Mouse (Mus musculus) heart, embryonic 10.5 days (tissue): ENCODE results near the gene Mrps18b. TPM values are rescaled to one million over a fixed set of nuclear protein-coding genes. Genes with fewer than 3 reads are reported as not detected.

Experiments
- DNase-seq: peaks from one replicate; pipeline ENCODE4 v3.0.0-alpha.2; 2017; ENCODE audit warnings: low spot score
- H3K27ac ChIP-seq: fragments of 300-500 bp; sonication (generic); 2 replicates; pipeline ENCODE4 v1.5.1; 2016; ENCODE audit warnings: mild to moderate bottlenecking
- H3K27me3 ChIP-seq: fragments of 300-500 bp; sonication (generic); 2 replicates; pipeline ENCODE4 v1.6.1; 2016; ENCODE audit warnings: mild to moderate bottlenecking; ENCODE audit not compliant: poor library complexity, insufficient read depth, severe bottlenecking
- H3K36me3 ChIP-seq: fragments of 300-500 bp; sonication (generic); 2 replicates; pipeline ENCODE4 v1.6.1; 2016; ENCODE audit warnings: mild to moderate bottlenecking, moderate library complexity
- H3K4me1 ChIP-seq: fragments of 300-500 bp; sonication (generic); 2 replicates; pipeline ENCODE4 v1.6.1; 2016; ENCODE audit warnings: mild to moderate bottlenecking
- H3K4me3 ChIP-seq: fragments of 300-500 bp; sonication (generic); 2 replicates; pipeline ENCODE4 v1.5.1; 2016; ENCODE audit warnings: mild to moderate bottlenecking, moderate library complexity
- H3K9me3 ChIP-seq: fragments of 300-500 bp; sonication (generic); 2 replicates; pipeline ENCODE4 v1.6.1; 2016; ENCODE audit warnings: mild to moderate bottlenecking, moderate library complexity
- WGBS: fragments of 180-500 bp; shearing (Covaris S2); methylation state at CpG from one replicate; pipeline ENCODE4 v1.1.7; 2016; 5-methylcytosine and 5-hydroxymethylcytosine counted together
- microRNA counts: library from miRNA; unstranded; fragments of <30 nt; microRNA quantifications from one replicate; lab custom pipeline; 2017
- microRNA-seq: library from miRNA; unstranded; fragments of <30 nt; microRNA quantifications from one replicate; pipeline ENCODE4, GENCODE M21; 2017
- polyA plus RNA-seq: library from polyadenylated mRNA; unstranded; fragments of >200 nt; fragmentation: Nextera tagmentation; extraction: Ambion mirVana; gene quantifications from 2 replicates; pipeline ENCODE4 v1.2.1, GENCODE M21; 2016

Mrps18b gene
- polyA plus RNA-seq, 1 experiment from 2014 or later, result 111 TPM

DNA sequence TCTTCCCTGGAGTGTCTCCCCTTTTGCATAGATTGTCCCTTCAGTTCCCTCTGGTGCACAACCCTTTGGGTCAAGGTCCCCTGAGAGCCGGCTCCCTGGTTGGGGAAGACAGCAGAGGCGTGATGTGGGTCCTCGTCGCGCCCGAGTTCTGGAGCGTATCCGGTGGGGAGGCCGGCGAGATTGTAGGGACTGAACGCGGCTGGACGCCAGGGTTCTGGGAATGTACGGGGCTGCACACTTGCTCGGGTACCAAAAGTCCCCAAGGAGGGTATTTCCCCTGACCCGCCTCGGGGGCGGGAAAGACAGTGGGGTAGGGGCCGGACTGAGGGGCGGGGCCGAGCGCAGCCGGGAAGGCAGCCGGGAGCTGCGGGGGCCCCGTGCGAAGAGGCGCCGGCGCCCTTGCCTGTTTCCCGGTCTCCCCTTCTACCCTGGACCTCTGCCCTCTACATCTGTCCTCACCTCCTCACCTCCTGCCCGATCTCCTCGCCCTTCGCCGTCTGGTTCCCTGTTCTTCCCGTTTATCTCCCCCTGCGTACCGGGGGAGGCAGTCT, 49.8 kb downstream of the Mrps18b start:
- WGBS, result under 1% methylated on average over 35 of the region's 38 CpGs
- H3K27me3 ChIP-seq, result no peaks in the 10 kb centered on the region
- peak overlapping the region; percentile 93 for H3K27ac ChIP-seq
- H3K9me3 ChIP-seq, result no peaks in the 10 kb centered on the region
- H3K4me3 ChIP-seq, result peak overlapping the region; percentile 71
- peaks cover 19% of the 10 kb centered on the region for H3K36me3 ChIP-seq
- DNase-seq, result peak; percentile 87
- peaks cover 62% of the 10 kb centered on the region for H3K4me1 ChIP-seq

DNA sequence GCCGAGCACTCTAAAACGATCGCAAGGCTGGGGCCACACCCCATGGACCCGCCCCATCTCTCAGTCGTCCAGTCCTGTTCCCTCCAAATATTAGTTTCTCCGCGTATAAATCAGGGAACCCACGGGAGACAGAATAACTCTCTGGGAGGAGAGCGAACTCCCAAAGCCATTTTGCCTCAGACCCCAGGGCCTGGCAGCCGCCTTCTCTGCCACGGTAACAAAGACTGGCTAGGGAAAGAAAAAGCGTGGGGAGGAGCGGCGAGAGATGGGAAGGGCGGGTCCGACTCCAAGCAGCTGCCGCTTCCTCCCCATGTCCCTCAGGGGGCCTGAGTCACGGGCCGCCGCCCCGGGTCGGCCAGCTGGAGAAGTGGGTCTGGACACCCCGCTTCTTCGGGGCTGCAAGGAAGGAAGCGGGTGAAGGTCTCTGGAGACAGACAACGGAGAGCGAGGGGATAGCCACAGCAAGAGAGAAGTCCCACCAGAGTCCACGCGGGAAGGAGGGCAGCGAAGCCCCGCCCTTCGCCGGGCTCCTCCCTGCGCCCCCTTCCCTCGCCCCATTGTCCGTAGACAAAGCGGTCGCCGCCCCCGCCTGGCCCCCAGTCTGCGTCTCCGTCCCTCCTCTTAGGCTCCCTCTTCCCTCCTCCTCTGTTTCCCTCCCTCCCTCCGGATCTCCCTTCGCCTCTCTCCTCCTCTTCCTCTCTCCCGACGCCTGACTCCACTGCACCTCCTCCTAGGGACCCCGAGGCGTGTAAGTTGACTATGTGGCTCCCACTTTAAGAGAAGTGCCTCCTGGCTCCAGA, 50.5 kb downstream of the Mrps18b start, which contains the start of gene Ppp1r18:
TSS of gene Ppp1r18 (plus strand) at position 113 of the 800 bp plus-strand sequence.
- no peaks in the 10 kb centered on the region for H3K27me3 ChIP-seq
- DNase-seq, result peak; percentile 93
- peak within 1 kb of the TSS; percentile 71 for H3K4me3 ChIP-seq
- WGBS, result under 1% methylated on average over 45 of the region's 48 CpGs
- peaks cover 61% of the 10 kb centered on the region for H3K4me1 ChIP-seq
- no peaks in the 10 kb centered on the region for H3K9me3 ChIP-seq
- peaks cover 12% of the 10 kb centered on the region for H3K36me3 ChIP-seq
- peak within 1 kb of the TSS; percentile 93 for H3K27ac ChIP-seq

DNA sequence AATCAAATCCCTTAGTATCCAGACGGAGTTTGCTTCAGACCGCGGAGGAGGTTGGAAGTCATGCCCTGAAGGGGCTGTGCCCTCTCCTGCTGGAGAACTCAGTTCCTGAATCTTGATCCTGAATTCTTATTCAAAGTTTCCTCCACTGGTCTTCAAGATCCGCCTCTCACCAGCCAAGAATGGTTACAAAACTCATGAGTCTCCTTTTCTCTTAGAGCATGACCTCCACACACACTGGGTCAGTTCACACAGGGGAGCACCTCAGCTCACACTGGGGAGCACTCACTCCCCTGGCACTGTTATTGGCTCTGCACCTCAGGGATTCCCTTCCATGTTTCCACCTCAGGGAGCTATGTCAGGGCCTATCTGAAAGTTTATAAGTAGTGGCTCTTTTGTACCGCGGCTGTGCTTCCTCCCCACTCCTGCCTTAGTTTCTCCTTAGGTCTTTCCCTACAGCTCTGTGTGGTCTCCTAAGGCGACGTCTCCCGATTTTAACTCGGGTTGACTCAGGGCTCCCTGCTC, 51.3 kb downstream of the Mrps18b start:
- no peak for DNase-seq
- Histone ChIP-seq H3K27me3 (no peaks in the 10 kb centered on the region), H3K4me3 (peak overlapping the region; percentile 71), H3K9me3 (no peaks in the 10 kb centered on the region), H3K36me3 (peaks cover 7% of the 10 kb centered on the region), H3K4me1 (peaks cover 57% of the 10 kb centered on the region), H3K27ac (peak overlapping the region; percentile 93)
- 25% methylated on average over 10 of the region's 10 CpGs for WGBS

DNA sequence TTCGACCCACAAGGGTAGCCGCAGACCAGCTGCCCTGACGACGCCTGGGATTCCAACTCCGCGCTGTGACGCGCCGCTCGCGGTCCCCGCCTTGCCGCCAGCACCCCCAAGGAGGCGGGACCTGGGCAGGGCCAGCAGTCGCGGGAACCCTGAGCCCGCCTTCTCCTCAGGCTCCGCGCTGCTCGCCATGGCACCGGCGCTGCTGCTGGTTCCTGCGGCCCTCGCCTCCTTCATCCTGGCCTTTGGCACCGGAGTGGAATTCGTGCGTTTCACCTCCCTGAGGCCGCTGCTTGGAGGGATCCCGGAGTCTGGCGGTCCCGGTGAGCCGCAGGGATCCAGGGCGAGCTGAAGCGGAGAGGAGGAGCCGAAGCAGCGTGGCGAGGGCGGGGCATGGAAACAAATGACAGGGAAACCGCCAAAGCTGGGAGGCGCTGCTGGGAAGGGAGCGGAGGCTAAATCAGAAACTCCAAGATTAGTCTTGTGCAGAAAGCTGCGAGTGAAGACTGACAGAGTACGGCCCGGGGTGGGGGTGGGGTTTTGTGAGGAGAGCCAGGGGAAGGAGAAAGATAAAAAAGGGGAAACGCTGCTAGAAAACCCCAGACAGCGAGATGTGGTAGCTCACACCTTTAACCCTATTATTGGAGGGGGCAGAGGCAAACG, 54.9 kb downstream of the Mrps18b start, which contains the start of gene Nrm:
TSS of gene Nrm (plus strand) at position 121 of the 660 bp plus-strand sequence.
- under 1% methylated on average over 47 of the region's 47 CpGs for WGBS
- Histone ChIP-seq H3K27ac (peak within 1 kb of the TSS; percentile 96), H3K27me3 (no peaks in the 10 kb centered on the region), H3K9me3 (no peaks in the 10 kb centered on the region), H3K36me3 (peaks cover 26% of the 10 kb centered on the region), H3K4me1 (peaks cover 27% of the 10 kb centered on the region), H3K4me3 (peak within 1 kb of the TSS; percentile 80)
- DNase-seq, result peak; percentile 95

DNA sequence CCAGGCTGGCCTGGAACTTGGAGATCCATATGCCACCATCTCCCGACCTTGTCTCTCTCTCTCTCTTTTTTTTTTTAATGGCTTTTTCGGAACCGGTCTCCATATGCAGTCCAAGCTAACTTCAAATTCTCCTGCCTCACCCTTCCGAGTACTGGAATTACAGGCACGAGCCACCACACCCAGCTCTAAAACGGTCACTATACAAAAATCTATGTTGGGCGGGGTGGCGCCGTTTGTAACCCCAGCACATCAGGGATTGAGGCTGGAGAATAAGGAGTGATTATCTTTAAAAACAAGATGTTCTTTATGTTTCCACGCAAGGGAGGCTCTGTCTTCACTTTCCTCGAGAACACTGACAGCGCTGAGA, 55.4 kb downstream of the Mrps18b start:
- Histone ChIP-seq H3K27ac (peak overlapping the region; percentile 96), H3K9me3 (no peaks in the 10 kb centered on the region), H3K27me3 (no peaks in the 10 kb centered on the region), H3K4me1 (peaks cover 27% of the 10 kb centered on the region), H3K4me3 (peak overlapping the region; percentile 80), H3K36me3 (peaks cover 28% of the 10 kb centered on the region)
- DNase-seq, result no peak
- WGBS, result 6% methylated on average over 12 of the region's 12 CpGs

MicroRNA genes within 50 kb of the gene (microRNA counts, 519-probe panel; counts per million panel counts)
- microRNA mmu-miR-1894-3p (lab: Ali Mortazavi, UCI) (not detected), microRNA mmu-miR-1894-5p (lab: Ali Mortazavi, UCI) (not detected), microRNA mmu-miR-877 (lab: Ali Mortazavi, UCI) (not detected)

Small RNAs within 50 kb of the gene (microRNA-seq; reads per million reads assigned to microRNA genes)
- gene Gm28033 (1.5 reads per million), gene Mir1894 (not detected), gene Mir877 (121 reads per million, percentile 53 among the genes with 10 or more reads in this experiment)

Other genes starting within 250 kb of the Mrps18b start
- 17.5 and 18.6 TPM in 2 replicates for gene Vars2, start 248.8 kb downstream of the Mrps18b start, polyA plus RNA-seq
- gene Gtf2h4, start 242.7 kb downstream of the Mrps18b start, polyA plus RNA-seq, result 34.7 and 43.5 TPM in 2 replicates
- gene Ddr1, start 211.8 kb downstream of the Mrps18b start, polyA plus RNA-seq, result 109 and 158 TPM in 2 replicates
- 13.2 and 16.8 TPM in 2 replicates for gene Ier3, start 94.7 kb downstream of the Mrps18b start, polyA plus RNA-seq
- 66.2 and 71.7 TPM in 2 replicates for gene Flot1, start 93.2 kb downstream of the Mrps18b start, polyA plus RNA-seq
- gene Tubb5, start 78.1 kb downstream of the Mrps18b start, polyA plus RNA-seq, result 911 and 1,091 TPM in 2 replicates
- gene Mdc1, start 74.9 kb downstream of the Mrps18b start, polyA plus RNA-seq, result 25.3 and 29.1 TPM in 2 replicates
- gene Nrm, start 55.1 kb downstream of the Mrps18b start, polyA plus RNA-seq, result 56.5 and 58.3 TPM in 2 replicates
- gene Ppp1r18, start 50.8 kb downstream of the Mrps18b start, polyA plus RNA-seq, result 19.9 and 22.2 TPM in 2 replicates
- gene Dhx16, start 36.6 kb downstream of the Mrps18b start, polyA plus RNA-seq, result 34.8 and 44.5 TPM in 2 replicates
- gene 2310061I04Rik, start 19.0 kb downstream of the Mrps18b start, polyA plus RNA-seq, result 23.8 and 26.7 TPM in 2 replicates
- 59.4 and 78.6 TPM in 2 replicates for gene Atat1, start 6.3 kb downstream of the Mrps18b start, polyA plus RNA-seq
- gene Ppp1r10, start within 50 bp of the Mrps18b start, polyA plus RNA-seq, result 37.6 and 45.2 TPM in 2 replicates
- 81.6 and 81.8 TPM in 2 replicates for gene Abcf1, start 53.4 kb upstream of the Mrps18b start, polyA plus RNA-seq
- 47.2 and 49.8 TPM in 2 replicates for gene Gnl1, start 63.5 kb upstream of the Mrps18b start, polyA plus RNA-seq
- gene Prr3, start 63.8 kb upstream of the Mrps18b start, polyA plus RNA-seq, result 21.9 and 30.5 TPM in 2 replicates
- gene H2-T24, start 104.2 kb upstream of the Mrps18b start, polyA plus RNA-seq, result 2.5 and 2.6 TPM in 2 replicates
- 1.2 and 3.4 TPM in 2 replicates for gene H2-T23, start 116.5 kb upstream of the Mrps18b start, polyA plus RNA-seq
- gene H2-T22, start 126.4 kb upstream of the Mrps18b start, polyA plus RNA-seq, result 4.4 and 7.2 TPM in 2 replicates
- gene Gm6034, start 126.6 kb upstream of the Mrps18b start, polyA plus RNA-seq, result not detected in 2 replicates
- gene Gm11127, start 142.0 kb upstream of the Mrps18b start, polyA plus RNA-seq, result not detected in 2 replicates
- not detected in 2 replicates for gene Gm19684, start 205.3 kb upstream of the Mrps18b start, polyA plus RNA-seq
- gene Gm7030, start 213.0 kb upstream of the Mrps18b start, polyA plus RNA-seq, result not detected in 2 replicates